Mouse (Mus musculus) MEL (cell line): ENCODE measurements around the gene Dusp22.

Experiments used
- CHD2 ChIP-seq: IDR thresholded peaks from 2 replicates; pipeline ENCODE4 v1.6.1; 2011; ENCODE audit warnings: low read length, improper control_type of control experiment
- CTCF ChIP-seq, 3 experiments: IDR thresholded peaks in 2 of 3; conservative IDR thresholded peaks in 1 of 3; 2 replicates each; pipeline ENCODE4 v1.5.1; 2011 to 2012; ENCODE audit warnings: low read length in 3 of 3, low read depth in 2 of 3, mild to moderate bottlenecking in 2 of 3, improper control_type of control experiment in 1 of 3, inconsistent platforms in 1 of 3, mixed read lengths in 1 of 3, moderate library complexity in 1 of 3; ENCODE audit not compliant: control insufficient read depth in 1 of 3, insufficient read depth in 1 of 3, poor library complexity in 1 of 3, severe bottlenecking in 1 of 3
- E2F4 ChIP-seq: IDR thresholded peaks from 2 replicates; pipeline ENCODE4 v1.6.1; 2011; ENCODE audit warnings: low read depth, low read length, improper control_type of control experiment, borderline replicate concordance
- EP300 ChIP-seq, 2 experiments: IDR thresholded peaks; 2 replicates each; pipeline ENCODE4 v1.6.1; 2011; ENCODE audit warnings: improper control_type of control experiment in 2 of 2, low read length in 2 of 2, low read depth in 1 of 2, mild to moderate bottlenecking in 1 of 2
- GABPA ChIP-seq: IDR thresholded peaks from 2 replicates; pipeline ENCODE4 v1.6.1; 2012; ENCODE audit warnings: low read depth, mild to moderate bottlenecking, inconsistent platforms, low read length, improper control_type of control experiment, moderate library complexity
- MAX ChIP-seq: IDR thresholded peaks from 2 replicates; pipeline ENCODE4 v1.6.1; 2011; ENCODE audit warnings: low read length, improper control_type of control experiment
- NELFE ChIP-seq: IDR thresholded peaks from 2 replicates; pipeline ENCODE4 v1.6.1; 2011; ENCODE audit warnings: low read depth, low read length, improper control_type of control experiment
- POLR2A ChIP-seq, 2 experiments: IDR thresholded peaks; 2 replicates each; pipeline ENCODE4 v1.6.1; 2011 to 2012; ENCODE audit warnings: low read length in 2 of 2, mild to moderate bottlenecking in 2 of 2, control low read depth in 1 of 2, improper control_type of control experiment in 1 of 2, low read depth in 1 of 2, moderate library complexity in 1 of 2; ENCODE audit not compliant: control insufficient read depth in 1 of 2, insufficient read depth in 1 of 2, poor library complexity in 1 of 2
- SIN3A ChIP-seq: IDR thresholded peaks from 2 replicates; pipeline ENCODE4 v1.6.1; 2012; ENCODE audit warnings: low read length, improper control_type of control experiment, inconsistent platforms
- SMC3 ChIP-seq: IDR thresholded peaks from 2 replicates; pipeline ENCODE4 v1.6.1; 2011; ENCODE audit warnings: low read depth, low read length, improper control_type of control experiment
- TBP ChIP-seq: IDR thresholded peaks from 2 replicates; pipeline ENCODE4 v1.8.0; 2011; ENCODE audit warnings: low read depth, low read length, improper control_type of control experiment
- USF2 ChIP-seq, 2 experiments: IDR thresholded peaks; 2 replicates each; pipeline ENCODE4 v1.6.1; 2011 to 2012; ENCODE audit warnings: improper control_type of control experiment in 2 of 2, low read length in 2 of 2, borderline replicate concordance in 1 of 2, inconsistent platforms in 1 of 2, low read depth in 1 of 2, mild to moderate bottlenecking in 1 of 2; ENCODE audit not compliant: insufficient read depth in 1 of 2

- TF ChIP-seq CTCF (IDR thresholded peaks at IDR 0.05 in 2 of 3, conservative IDR thresholded peaks at IDR 0.05 in 1 of 3; ENCODE audit: control insufficient read depth in 1 of 3, insufficient read depth in 1 of 3, low read depth in 2 of 3, low read length in 3 of 3, poor library complexity in 1 of 3, severe bottlenecking in 1 of 3) (no peak), EP300 (IDR thresholded peaks at IDR 0.05; ENCODE audit: low read depth in 1 of 2, low read length in 2 of 2) (no peak), SIN3A (no peak), TBP (no peak), POLR2A (IDR thresholded peaks at IDR 0.05; ENCODE audit: control insufficient read depth in 1 of 2, insufficient read depth in 1 of 2, low read depth in 1 of 2, low read length in 2 of 2, poor library complexity in 1 of 2) (no peak), GABPA (no peak), SMC3 (no peak), CHD2 (no peak), NELFE (no peak), MAX (no peak), E2F4 (no peak), USF2 (IDR thresholded peaks at IDR 0.05; ENCODE audit: borderline replicate concordance in 1 of 2, insufficient read depth in 1 of 2, low read depth in 1 of 2, low read length in 2 of 2) (no peak)
Measured at GRCm38 (mm10) chr13:30704246-30705095, 44.7 kb downstream of the Dusp22 start.
